Mouse (Mus musculus) E14TG2a.4 (cell line): ENCODE data around the gene Gm20458.

ENCODE experiments used
- CTCF ChIP-seq: conservative IDR thresholded peaks from 2 replicates; pipeline ENCODE4 v1.5.1; 2014; ENCODE audit warnings: low read length
- NANOG ChIP-seq: IDR thresholded peaks from 2 replicates; pipeline ENCODE4 v1.6.1; 2014; ENCODE audit warnings: borderline replicate concordance, low read length, mixed read lengths
- POU5F1 ChIP-seq: IDR thresholded peaks from 2 replicates; pipeline ENCODE4 v1.6.1; 2014; ENCODE audit warnings: low read length, borderline replicate concordance

DNA sequence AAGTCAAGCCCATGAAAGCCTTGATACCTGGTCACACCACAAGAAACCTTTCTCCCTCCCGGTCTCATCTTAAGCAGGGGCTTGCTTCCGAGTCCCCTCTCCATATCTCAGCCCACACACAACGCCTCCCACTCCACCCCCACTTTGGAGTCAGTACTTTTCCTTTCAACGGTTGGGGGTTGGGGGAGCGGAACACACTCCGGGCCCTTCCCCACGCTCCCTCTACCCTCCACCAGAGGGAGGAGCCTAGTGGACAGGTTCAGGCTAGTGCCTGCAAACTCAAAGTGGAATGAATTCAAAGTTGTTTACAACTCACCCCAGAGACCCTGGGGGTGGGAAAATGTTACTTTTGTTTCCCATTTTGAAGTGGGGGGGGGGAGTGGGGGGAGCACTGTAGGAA lies 30.1 kb upstream of the Gm20458 start:
- TF ChIP-seq CTCF (peak; percentile 14; the same call in 1 of the 2 replicates), NANOG (no peak), POU5F1 (no peak)
